Mouse (Mus musculus): ENCODE results near the gene Rarres2.

Gene Rarres2

DNA sequence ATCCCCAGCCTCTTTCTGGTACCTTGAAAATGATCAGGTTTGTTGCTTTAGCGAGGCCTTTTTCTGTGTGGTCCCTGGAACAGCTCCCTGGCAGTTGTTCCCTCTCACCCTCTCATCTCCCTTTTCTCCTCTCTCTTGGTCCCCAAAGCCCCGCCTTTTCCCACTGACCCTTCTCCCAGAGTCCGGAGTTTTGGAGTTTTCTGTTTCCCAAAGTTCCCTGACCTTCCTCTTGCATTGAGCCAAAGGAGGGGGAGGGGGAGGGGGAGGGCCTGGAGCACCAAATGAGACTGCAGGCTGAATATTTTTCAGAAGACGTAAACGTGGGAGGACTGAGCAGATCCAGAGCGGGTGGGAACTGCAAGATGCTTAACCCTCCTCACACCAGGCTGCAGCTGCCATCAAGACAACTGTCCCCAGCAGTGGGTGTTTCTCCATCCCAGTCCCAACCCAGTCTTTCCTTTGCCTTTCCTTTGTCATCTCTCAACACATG lies at the start of gene Rarres2:
Gene Rarres2, minus strand, starts transcription at position 218 of the 490 bp plus-strand sequence.
- DNase-seq (ENCODE audit: low read depth in 2 of 2, low spot score in 2 of 2) = no peak

DNA sequence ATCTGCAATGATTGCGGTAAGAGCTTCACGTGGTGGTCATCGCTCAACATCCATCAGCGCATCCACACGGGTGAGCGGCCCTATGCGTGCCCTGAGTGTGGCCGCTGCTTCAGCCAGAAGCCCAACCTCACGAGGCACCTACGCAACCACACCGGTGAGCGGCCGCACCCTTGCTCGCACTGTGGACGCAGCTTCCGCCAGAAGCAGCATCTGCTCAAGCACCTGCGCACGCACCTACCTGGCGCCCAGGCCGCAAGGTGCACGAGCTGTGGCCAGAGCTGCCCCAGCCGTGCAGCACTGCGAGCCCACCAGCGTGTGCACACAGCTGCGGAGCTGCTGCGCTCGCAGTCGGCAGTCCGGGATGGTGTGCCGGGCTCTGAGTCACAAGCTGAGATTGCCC lies 47.4 kb upstream of the Rarres2 start:
- no peak for DNase-seq (ENCODE audit: low read depth in 2 of 2, low spot score in 2 of 2)

DNA sequence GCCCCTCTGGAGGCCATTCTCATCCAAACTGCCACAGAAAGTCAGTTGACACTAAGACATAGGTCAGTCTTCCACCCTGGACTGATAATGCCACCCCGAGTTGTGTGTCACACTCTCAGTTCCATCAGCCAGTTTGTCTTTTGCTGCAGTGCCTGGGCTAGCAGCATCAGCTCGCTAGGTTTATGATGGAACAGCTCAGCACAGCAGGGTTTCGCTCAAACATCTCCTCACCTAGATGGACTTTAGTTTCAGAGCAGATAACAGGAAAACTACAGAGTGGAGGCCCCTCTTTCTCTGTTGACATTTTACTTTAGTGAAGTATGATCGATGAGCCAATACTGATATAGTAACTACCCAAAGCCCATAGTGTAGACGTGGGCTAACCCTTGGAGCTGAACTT lies 42.2 kb upstream of the Rarres2 start:
- DNase-seq (ENCODE audit: low read depth in 2 of 2, low spot score in 2 of 2) = no peak

DNA sequence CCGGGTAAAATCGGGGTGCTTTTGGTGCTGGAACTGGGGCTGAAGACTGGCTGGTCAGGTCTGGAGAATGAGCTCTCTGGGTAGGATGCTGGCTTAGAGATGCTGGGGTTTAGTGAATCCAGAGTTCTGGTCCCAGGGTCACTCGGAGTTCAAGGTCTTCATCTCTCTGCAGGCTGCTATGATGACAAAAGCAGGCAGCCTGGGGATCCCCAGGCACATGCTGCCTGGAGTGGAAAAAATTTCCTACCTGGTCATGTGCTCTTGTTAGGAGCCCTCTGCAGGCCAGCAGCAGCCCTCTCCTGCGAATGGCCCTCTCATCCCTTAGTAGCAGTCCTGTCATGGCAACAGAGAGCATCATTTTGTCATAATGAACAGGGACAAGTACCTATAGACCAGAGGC lies 40.9 kb upstream of the Rarres2 start:
- no peak for DNase-seq (ENCODE audit: low read depth in 2 of 2, low spot score in 2 of 2)

DNA sequence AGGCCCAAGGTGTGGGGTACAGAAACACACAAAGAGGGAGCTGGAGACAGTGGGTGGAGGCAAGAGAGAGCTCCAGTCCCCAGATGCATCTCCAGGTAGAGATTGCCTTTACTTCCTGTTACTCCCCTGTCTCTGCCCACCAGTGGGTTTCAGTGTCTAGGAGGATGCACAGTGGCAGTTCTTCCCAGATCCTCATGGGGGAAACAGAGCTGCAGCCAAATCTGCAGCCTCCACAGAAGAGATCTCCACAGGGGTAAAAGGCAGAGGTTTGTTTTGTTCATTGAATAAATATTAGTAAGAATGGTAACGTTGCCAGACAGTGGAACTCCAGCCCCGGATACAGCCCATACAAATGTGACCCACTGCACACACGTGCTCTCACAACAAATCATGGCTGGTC lies 38.1 kb upstream of the Rarres2 start:
- DNase-seq (ENCODE audit: low read depth in 2 of 2, low spot score in 2 of 2) = no peak

DNA sequence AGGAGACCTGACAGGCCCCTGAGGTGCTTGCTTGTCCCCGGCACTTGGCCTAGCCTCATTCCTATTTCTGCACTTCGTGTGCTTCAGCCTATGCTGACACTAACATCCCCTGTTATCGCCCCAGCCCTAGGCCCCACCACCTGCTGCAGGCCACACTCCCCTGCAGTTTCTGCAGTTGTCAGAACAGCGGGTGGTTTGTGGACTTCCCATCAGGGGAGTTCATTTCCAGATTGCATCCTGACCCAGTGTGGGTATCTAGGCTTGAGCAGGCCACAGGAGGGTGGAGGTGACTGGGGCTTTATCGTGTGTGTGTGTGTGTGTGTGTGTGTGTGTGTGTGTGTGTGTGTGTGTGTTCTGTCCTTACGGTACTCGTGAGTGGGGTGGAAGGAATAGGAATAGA lies 36.9 kb upstream of the Rarres2 start:
- DNase-seq (ENCODE audit: low read depth in 2 of 2, low spot score in 2 of 2) = no peak

DNA sequence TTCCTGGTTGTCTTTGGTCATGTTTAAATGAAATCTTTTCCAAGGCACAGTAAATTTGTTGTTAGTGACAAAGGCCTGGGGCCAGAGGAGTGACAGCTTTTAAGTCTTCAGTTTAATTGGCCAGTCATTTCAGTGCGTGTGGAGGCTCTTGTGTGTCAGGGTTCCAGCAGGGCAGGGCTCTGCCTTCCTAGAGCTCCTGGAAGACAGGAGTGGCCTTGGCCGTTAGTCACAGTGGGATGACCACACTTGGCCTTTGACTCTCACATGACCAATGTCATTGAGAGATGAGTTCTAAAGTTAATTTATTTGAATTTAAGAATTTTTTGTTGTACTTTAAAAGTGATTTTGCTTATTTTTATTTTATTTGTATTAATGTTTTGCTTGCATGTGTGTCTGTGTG lies 35.5 kb upstream of the Rarres2 start:
- DNase-seq (ENCODE audit: low read depth in 2 of 2, low spot score in 2 of 2) = no peak

DNA sequence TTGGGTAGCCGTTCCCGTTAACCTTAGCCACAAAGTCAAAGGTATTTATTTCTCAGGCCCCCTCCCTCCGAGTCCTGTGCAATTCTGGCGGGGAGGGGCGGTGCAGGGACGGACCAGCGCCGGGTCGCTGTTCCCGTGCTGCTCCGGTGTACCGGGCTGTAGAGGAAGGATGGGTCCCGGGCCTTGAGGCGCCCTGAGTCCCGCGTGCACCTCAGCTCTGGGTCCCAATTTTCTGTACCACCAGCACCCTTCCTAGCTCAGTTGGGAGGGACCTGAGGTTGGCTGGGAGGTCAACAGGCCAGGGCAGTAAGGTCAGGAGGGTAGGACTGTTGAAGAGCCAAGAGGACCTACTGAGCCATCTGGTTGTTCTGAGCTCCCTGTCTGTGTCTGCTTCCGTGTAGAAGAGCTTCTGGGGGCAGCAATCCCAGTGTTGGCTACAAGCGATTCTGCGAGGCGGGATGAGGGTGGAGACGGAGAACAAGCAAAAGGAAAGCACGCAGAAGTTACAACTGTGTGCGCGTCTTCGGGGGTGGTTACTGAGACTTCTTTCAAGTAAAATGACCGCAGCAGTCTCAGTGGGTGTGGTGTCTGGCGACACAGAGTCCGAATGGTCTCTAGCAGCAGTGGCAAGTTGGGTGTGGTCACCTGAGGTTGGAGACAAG lies 29.6 kb upstream of the Rarres2 start:
- DNase-seq (ENCODE audit: low read depth in 2 of 2, low spot score in 2 of 2) = peak in 1 of 2 experiments; percentile 18

DNA sequence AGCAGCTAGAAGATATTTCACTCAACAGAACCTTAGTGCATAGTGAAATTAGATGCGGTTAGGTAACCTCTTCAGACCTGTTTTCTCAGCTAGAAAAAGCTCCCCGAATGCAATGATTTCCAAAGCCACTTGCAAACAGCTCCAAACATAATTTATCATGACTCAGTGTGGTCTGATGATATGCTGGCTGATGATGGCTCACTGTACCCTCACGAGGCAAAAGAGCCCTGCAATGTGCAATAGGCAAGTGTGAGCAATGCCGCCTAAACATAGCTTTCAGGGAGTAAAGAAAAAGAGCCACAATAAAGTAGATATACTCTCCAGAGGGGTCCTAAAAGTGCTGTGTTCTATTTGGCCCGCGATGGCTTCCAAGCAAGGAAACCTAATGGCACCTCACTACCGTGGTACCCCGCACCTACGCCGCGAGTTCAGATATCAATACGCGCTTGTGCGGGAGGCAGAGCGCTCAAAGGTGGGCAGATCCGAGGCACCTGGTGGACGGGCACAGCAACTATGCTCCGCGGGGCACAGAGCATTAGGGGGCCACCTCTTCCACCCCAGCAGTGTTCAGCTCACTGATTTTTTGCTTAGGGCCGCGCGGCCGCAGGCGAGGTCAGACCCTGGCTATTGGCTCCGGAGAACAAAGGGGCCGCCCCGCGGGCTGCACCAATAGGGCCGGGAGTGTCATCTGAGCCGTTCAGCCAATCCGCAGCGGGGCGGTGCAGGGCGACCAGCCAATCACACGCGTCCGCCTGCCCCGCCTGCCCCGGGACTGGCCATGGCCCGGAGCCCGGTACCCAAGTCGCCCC lies 28.9 kb upstream of the Rarres2 start, which contains the start of gene Zfp775:
Gene Zfp775, plus strand, starts transcription at position 793 of the 809 bp plus-strand sequence.
- peak; percentile 85 to 87 for DNase-seq (ENCODE audit: low read depth in 2 of 2, low spot score in 2 of 2)

DNA sequence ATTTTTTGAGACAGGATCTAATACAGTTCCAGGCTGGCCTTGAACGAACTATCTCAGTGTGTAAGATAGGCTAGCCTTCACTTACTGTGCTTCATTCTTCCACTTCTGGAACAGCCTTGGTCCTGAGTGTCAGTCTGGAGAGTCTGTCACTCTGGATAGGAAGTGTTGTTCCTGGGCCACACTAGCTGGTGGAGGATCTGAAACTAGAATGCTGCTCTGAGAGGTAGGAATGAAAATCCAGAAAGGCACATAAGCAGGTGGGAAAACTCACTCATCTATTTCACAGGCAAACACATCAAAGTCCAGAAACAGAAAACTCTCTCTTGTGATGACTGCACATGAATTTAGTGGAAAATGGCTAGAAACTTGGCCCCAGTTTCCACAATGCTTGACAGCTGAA lies 28.0 kb upstream of the Rarres2 start:
- no peak for DNase-seq (ENCODE audit: low read depth in 2 of 2, low spot score in 2 of 2)

DNA sequence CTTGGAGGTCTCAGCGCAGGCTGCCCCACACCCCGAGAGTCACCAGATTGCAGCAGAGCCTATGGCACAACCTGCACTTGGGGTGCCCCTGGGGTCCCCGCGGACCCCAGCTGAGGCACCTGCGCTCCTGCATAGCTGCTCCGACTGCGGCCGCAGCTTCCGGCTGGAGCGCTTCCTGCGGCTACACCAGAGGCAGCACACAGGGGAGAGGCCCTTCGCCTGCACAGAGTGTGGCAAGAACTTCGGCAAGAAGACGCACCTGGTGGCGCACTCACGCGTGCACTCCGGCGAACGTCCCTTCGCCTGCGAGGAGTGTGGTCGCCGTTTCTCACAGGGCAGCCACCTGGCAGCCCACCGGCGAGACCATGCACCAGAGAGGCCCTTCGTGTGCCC lies 24.6 kb upstream of the Rarres2 start:
- DNase-seq (ENCODE audit: low read depth in 2 of 2, low spot score in 2 of 2) = no peak

DNA sequence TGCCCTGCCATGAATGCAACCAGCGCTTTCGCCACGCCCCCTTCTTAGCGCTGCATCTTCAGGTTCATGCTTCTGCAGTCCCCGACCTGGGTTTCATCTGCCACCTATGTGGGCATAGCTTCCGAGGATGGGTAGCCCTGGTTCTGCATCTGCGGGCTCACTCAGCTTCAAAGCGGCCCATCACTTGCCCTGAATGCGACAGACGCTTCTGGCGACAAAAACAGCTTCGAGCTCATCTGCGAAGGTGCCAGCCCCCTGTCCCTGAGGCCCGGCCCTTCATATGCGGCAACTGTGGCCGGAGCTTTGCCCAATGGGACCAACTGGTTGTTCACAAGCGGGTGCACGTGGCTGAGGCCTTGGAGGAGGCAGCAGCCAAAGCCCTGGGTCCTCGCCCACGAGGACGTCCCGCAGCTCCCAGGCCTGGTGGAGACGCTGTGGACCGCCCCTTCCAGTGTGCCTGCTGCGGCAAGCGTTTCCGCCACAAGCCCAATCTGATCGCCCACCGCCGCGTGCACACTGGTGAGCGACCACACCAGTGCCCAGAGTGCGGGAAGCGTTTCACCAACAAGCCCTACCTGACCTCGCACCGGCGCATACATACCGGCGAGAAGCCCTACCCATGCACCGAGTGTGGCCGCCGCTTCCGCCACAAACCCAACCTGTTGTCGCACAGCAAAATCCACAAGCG lies 24.1 kb upstream of the Rarres2 start:
- no peak for DNase-seq (ENCODE audit: low read depth in 2 of 2, low spot score in 2 of 2)

DNA sequence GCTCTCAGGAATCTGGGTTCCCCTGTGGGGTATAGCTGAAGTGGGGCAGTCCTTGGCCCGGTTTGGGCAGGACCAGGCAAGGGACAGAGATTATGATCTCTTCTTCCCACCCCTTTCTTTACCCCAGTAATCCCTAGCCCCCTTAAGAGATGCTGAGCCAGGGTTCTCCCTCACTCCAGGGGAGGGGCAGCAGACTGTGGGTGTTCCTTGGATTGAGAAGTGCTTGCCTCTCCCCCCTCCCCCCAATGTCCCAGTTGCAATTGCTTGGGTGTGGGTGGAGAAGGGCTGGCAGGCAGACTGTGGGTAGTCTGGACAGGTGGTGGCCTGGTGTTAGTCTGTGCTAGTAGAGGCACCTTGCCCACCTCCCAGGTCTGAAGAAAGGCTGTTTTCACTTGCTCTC lies 22.7 kb upstream of the Rarres2 start:
- no peak for DNase-seq (ENCODE audit: low read depth in 2 of 2, low spot score in 2 of 2)

DNA sequence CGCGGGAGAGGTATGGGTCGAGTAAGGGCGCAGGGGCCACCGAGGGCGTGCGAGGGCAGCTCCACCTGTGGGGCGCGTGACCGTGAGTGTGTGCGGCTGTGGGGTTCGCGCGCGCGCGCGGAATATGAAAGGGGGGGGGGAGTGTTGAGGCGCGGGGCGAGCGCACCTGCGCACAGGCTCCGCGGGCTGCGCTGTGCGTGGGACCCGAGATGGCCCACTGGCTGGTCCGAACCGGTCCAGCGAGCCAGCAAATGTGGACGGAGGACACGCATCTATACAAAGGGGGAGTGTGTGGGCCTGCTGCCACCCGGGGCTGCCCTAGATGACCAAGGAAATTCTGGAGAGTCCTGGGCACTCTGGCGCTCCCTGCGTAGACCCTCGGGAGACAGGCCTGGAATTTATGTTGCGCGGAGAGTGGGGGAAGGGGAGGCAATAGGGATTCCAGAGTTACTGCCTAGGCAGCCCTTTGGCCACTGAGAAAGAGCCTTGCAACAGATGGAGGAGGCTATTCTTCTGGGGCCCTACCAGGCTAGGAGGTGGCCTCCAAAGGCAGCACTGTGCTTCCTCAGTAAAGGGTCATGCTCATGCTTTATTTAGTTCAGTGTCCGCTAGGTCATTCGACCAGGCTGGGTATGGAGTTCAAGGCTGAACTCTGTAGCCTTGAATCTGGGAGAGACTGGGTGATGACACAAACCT lies 21.6 kb upstream of the Rarres2 start:
- no peak for DNase-seq (ENCODE audit: low read depth in 2 of 2, low spot score in 2 of 2)

DNA sequence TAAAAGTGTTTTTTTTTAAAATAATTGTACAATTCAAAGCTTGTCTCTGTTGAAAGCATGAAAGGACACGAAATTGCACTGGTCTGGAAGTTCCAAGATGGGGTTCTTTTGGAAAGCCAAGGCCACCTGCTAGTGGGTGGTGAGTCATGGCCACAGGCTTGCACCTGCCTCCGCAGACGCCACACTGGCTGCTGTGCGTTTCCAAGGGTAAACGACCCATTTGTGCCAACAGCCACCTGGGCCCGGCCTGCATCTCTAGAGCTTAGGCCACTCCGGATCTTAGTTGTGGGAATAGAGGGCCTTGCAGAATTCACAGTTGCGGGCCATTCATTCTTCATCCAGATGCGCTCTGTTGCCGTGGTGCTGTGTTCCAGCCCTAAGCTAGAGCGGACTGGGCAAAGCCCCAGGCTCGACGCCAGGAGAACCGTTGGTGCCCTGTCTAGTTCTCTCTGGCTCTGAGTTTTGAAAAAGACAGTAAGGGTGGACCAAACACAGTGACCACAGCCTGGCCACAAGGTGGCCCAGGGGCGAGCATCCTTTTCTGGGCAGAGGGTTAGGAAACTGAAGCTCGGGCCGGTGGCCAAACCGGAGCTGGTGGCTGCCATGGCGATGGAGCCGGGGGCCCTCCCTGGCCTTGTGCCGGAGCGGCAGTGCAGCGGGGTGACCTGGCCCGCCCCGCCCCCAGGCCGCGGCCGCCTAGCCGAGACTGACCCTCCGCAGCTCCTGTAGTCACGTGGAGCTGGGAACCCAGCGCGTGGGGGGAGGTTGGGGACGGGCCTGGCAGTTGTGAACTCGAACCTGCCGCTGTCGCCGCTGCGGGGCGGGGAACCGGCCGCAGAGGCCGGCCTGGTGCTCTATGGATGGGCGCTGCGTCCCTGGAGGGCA lies 20.8 kb upstream of the Rarres2 start, which contains the start of the genes Repin1 and Gm44965:
Gene Repin1, plus strand, starts transcription at position 726 of the 885 bp plus-strand sequence.
Gene Gm44965, plus strand, starts transcription at position 784 of the 885 bp plus-strand sequence.
- DNase-seq (ENCODE audit: low read depth in 2 of 2, low spot score in 2 of 2) = peak in 1 of 2 experiments; percentile 29

DNA sequence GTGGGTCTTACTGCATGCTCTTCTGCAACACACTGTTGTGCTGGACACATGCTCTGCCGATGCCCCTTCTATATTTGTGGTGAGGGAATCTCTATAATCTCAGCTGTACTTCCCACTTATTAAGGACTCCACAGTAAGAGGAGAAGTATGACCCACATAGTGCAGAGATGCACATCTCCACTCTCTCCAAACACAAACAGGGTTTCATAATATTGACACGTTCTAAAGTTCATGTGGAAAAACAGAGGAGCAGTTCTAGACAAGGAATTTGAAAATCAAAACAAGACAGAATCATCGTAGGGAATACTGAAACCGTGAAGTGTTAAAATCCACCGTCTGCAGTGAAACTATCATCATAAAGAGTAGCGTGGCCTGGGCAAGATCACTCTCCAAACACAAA lies 19.3 kb upstream of the Rarres2 start:
- no peak for DNase-seq (ENCODE audit: low read depth in 2 of 2, low spot score in 2 of 2)

DNA sequence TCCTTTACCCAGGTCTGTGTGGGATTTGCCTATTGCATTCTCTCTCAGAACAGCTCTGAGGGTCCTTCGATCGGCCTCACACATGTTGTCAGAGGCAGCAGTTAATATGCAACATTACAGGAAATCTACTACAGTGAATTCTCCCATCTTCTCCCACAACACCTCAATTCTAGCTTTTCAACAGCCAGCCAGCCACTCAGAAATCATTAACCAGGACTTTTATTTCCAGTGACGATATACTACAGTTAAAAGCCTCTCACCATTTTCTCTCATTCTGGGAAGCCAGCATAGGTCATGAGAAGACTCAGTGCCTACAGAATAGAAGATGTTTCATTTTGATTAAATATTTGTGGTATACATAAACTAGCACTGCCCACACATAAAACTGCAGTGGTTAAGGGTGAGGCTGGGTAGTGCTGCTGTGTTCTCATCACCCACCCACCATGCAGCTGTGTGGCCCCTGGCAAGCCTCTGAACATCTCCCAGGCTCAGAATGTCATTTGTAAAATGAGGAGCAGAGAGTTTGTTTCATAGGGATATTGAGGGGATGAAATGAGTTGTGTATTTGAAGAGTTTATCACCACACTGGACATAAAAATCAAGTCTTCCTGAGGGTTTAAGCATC lies 18.7 kb upstream of the Rarres2 start:
- DNase-seq (ENCODE audit: low read depth in 2 of 2, low spot score in 2 of 2) = no peak

DNA sequence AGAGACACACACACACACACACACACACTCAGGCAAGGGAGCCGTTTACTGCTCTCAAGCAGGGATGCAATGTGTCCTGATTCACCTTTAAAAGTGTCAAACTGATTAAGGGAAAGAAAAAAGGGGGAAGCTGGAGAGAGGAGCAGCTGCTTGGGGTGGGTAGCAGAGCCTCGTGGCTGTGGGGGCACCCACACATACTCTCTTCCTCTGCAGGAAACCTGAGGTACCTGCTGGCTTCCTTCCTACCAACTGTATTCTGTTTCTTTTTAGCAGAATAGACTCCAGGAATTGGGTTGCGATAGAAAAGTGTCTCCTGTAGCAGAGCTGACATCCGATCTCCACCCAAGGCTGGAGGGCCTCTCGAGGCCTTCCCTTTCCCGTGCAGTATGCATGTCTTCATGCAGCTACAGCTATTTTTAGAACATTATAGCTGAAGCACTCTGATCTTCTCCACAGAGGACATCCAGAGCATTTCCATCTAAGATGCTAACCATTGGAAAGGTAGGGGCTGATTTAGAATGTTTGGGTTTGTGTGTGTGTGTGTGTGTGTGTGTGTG lies 16.7 kb upstream of the Rarres2 start, which contains the start of gene Gm45021:
Gene Gm45021, plus strand, starts transcription at position 417 of the 557 bp plus-strand sequence.
- no peak for DNase-seq (ENCODE audit: low read depth in 2 of 2, low spot score in 2 of 2)

DNA sequence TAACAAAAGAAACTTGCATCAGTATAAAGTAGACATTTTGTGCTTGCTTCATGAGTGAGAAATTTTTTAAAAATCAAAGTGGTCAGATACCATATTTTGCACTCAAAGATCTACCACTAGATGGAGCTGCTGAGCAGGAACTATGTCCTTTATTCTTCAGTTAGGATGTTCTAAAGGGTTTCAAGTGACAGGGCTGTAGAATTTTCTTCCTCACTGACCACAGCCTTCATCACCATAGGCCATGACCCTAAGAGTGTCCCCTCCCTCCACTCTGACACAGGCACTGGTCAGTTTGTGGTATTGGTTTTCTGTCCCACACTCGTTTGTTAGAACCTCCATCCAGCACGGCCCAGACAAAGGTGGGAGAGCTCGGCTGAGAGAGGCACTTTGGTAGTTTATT lies 9.4 kb upstream of the Rarres2 start:
- peak; percentile 44 to 59 for DNase-seq (ENCODE audit: low read depth in 2 of 2, low spot score in 2 of 2)
